In genomic region chr2:122162529-122162928, GRCm38 (mm10) we compare ENCODE assay signal across 37 mouse cellular contexts. TPM values are rescaled to one million over a fixed set of nuclear protein-coding genes. Genes with fewer than 3 reads are reported as not detected.
DNase-seq lines count a peak whose midpoint lies in the region; ATAC-seq and TF ChIP-seq lines count a peak whose summit lies in the region.
"Had no signal": no experiment of that assay in that cellular context is flagged by ENCODE, and none has a peak within 500 bp of the region (broad histone marks: within the 10 kb centered on the region; RNA-seq: fewer than 3 reads in every experiment).

No protein-coding gene starts in this region.

- peak; percentile 13 for DNase-seq in heart, embryonic 10.5 days (ENCODE audit: low spot score)
- no peak for DNase-seq in heart, adult 8-10 months (ENCODE audit: low spot score)
- DNase-seq in CH12.LX (ENCODE audit: extremely low read depth) (no peak), liver (no peak)
- no peak for DNase-seq in cerebellum, adult 11 months
- DNase-seq: adrenal gland, adult 8-10 months; adrenal gland, postnatal 25 days; cerebellum, adult 11-12 months; cerebellum, adult 8-10 months; cerebellum, postnatal 10 days; cerebellum, postnatal 36 days; embryo, embryonic 11 days; forebrain, postnatal 0 days; gastrocnemius, adult 2 months; gastrocnemius, postnatal 14 days; heart, postnatal 14 days; heart, postnatal 4 days; kidney, adult 18-20 months had no signal

- H3K4me1 ChIP-seq in heart, embryonic 10.5 days = peaks cover 19% of the 10 kb centered on the region
- H3K4me1 ChIP-seq in CH12.LX (ENCODE audit: control insufficient read depth in 1 of 2, insufficient read depth in 2 of 2) = peaks cover 11 to 69% of the 10 kb centered on the region in 2 experiments

- H3K4me3 ChIP-seq in heart, embryonic 10.5 days = no peak overlapping the region
- H3K4me3 ChIP-seq in CH12.LX (replicated peaks in 1 of 3; ENCODE audit: low read depth in 2 of 3, low read length in 2 of 3, poor library complexity in 1 of 3) = no peak overlapping the region
- H3K4me3 ChIP-seq: embryonic facial prominence, embryonic 10.5 days; embryonic facial prominence, embryonic 13.5 days; forebrain, embryonic 10.5 days; gastrocnemius, adult 2 months; heart, embryonic 13.5 days had no signal

- 79% methylated on average over 2 of the region's 2 CpGs for WGBS in heart, embryonic 10.5 days

- no peak overlapping the region for H3K27ac ChIP-seq in heart, embryonic 10.5 days
- peak overlapping the region; percentile 45; the same call in 1 of the 2 replicates for H3K27ac ChIP-seq in CH12.LX (ENCODE audit: insufficient read depth, low read depth)
- H3K27ac ChIP-seq: embryonic facial prominence, embryonic 10.5 days; embryonic facial prominence, embryonic 13.5 days; forebrain, embryonic 10.5 days; gastrocnemius, adult 2 months; hindbrain, embryonic 14.5 days; hindbrain, postnatal 0 days had no signal

- no peaks in the 10 kb centered on the region for H3K79me2 ChIP-seq in CH12.LX (replicated peaks; ENCODE audit: control insufficient read depth, extremely low read depth, insufficient read depth, poor library complexity, severe bottlenecking)

- peak overlapping the region; percentile 14; the same call in 1 of the 2 replicates for H3K4me2 ChIP-seq in CH12.LX (ENCODE audit: insufficient read depth, low read depth, poor library complexity, severe bottlenecking)
- H3K4me2 ChIP-seq: embryonic facial prominence, embryonic 13.5 days; heart, embryonic 13.5 days; hindbrain, embryonic 14.5 days had no signal

- TF ChIP-seq CTCF in CH12.LX (conservative IDR thresholded peaks at IDR 0.05 in 1 of 2, IDR thresholded peaks at IDR 0.05 in 1 of 2; ENCODE audit: low read depth in 2 of 2, low read length in 2 of 2) = no peak

- in situ Hi-C loops in CH12.LX (cut with MboI; ENCODE audit: low pct_ligation_motif_present, low pct_unique_long_range_greater_than_20kb, low sequenced_read_pairs) = loop anchor here (5.0 kb wide), 1 partner anchor 45 kb away; the partner anchor contains the start of gene Spg11

- 0 out of 2 replicates have a peak, but pooled peaks have one; percentile 19 for ATAC-seq in granulocyte monocyte progenitor cell, adult 5-6 weeks (replicated peaks; ENCODE audit: poor library complexity, severe bottlenecking)
- ATAC-seq: activated CD4-positive, CD25-positive, alpha-beta regulatory T cell, adult 4 months; CD4-positive, CD25-positive, alpha-beta regulatory T cell, adult 4 months; forebrain, embryonic 14.5 days; forebrain, postnatal 0 days; hindbrain, postnatal 0 days; inflammation-experienced regulatory T-cells, adult 6 months; intestine, embryonic 16.5 days had no signal

- H3K36me3 ChIP-seq in heart, embryonic 10.5 days = no peaks in the 10 kb centered on the region
- peaks cover 0 to 4% of the 10 kb centered on the region in 2 experiments for H3K36me3 ChIP-seq in CH12.LX (replicated peaks in 1 of 2; ENCODE audit: control insufficient read depth in 1 of 2, insufficient read depth in 1 of 2, low read length in 1 of 2)
- H3K36me3 ChIP-seq: embryonic facial prominence, embryonic 10.5 days; embryonic facial prominence, embryonic 13.5 days; forebrain, embryonic 10.5 days; heart, embryonic 13.5 days had no signal

- H3K9me3 ChIP-seq in heart, embryonic 10.5 days = no peaks in the 10 kb centered on the region
- H3K9me3 ChIP-seq in CH12.LX (replicated peaks; ENCODE audit: low read length) = no peaks in the 10 kb centered on the region
- H3K9me3 ChIP-seq: embryonic facial prominence, embryonic 10.5 days; embryonic facial prominence, embryonic 13.5 days; forebrain, embryonic 10.5 days; heart, embryonic 13.5 days had no signal

- TF ChIP-seq EP300 in CH12.LX (IDR thresholded peaks at IDR 0.05; ENCODE audit: low read length) = peak; percentile 21; the same call in 1 of the 2 replicates

- TF ChIP-seq RAD21 in CH12.LX (IDR thresholded peaks at IDR 0.05; ENCODE audit: low read depth, low read length) = no peak

- TF ChIP-seq POLR2A in CH12.LX (IDR thresholded peaks at IDR 0.05; ENCODE audit: low read depth, low read length) = no peak

- no peak overlapping the region for H3K9ac ChIP-seq in CH12.LX (ENCODE audit: insufficient read depth, low read depth)
- H3K9ac ChIP-seq: embryonic facial prominence, embryonic 13.5 days; forebrain, postnatal 0 days; heart, embryonic 13.5 days; hindbrain, embryonic 14.5 days had no signal

- dilution Hi-C loops in CH12.LX (cut with MboI; ENCODE audit: extremely low pct_ligation_motif_present, extremely low pct_unique_long_range_greater_than_20kb, low sequenced_read_pairs) = no loop called here

- no peaks in the 10 kb centered on the region for H3K27me3 ChIP-seq in heart, embryonic 10.5 days (ENCODE audit: insufficient read depth, poor library complexity, severe bottlenecking)
- H3K27me3 ChIP-seq in CH12.LX (replicated peaks) = no peaks in the 10 kb centered on the region
- H3K27me3 ChIP-seq: embryonic facial prominence, embryonic 13.5 days; heart, embryonic 13.5 days had no signal

TF ChIP-seq in CH12.LX, 34 proteins besides CTCF, POLR2A, EP300 and RAD21:
- TF ChIP-seq NELFE (IDR thresholded peaks at IDR 0.05; ENCODE audit: low read depth, low read length) (no peak), RCOR1 (conservative IDR thresholded peaks at IDR 0.05; ENCODE audit: low read depth, low read length) (0 out of 2 replicates have a peak, but pooled peaks have one; percentile 15), ZMIZ1 (IDR thresholded peaks at IDR 0.05; ENCODE audit: low read depth, low read length) (no peak), MAFK (IDR thresholded peaks at IDR 0.05; ENCODE audit: insufficient replicate concordance, low read length) (0 out of 2 replicates have a peak, but pooled peaks have one; percentile 37), USF1 (IDR thresholded peaks at IDR 0.05; ENCODE audit: low read depth, low read length) (no peak; the same call in 1 of the 2 replicates), SIN3A (IDR thresholded peaks at IDR 0.05; ENCODE audit: low read length) (0 out of 2 replicates have a peak, but pooled peaks have one; percentile 51), BHLHE40 (IDR thresholded peaks at IDR 0.05; ENCODE audit: low read depth, low read length) (peak; percentile 92), CHD1 (IDR thresholded peaks at IDR 0.05; ENCODE audit: low read depth, low read length) (no peak), MAX (IDR thresholded peaks at IDR 0.05; ENCODE audit: low read length) (no peak)

RNA-seq across cellular contexts. Expression of gene Trim69, which starts 2.0 kb away (rescaled TPM):
- polyA plus RNA-seq in heart, embryonic 10.5 days (2016; fragmentation: Nextera tagmentation; extraction: Ambion mirVana) = 0.11 TPM in 1 of 2 replicates, not detected in the other
- total RNA-seq in heart, adult 8-10 months (2022) = under 1 TPM in 1 of 4 experiments, not detected in 3; 0.22 TPM
- total RNA-seq in CH12.LX (2012; rRNA removed) (0.08 and 0.13 TPM in 2 replicates), CH12.LX (2014; rRNA removed) (0.24 and 0.26 TPM in 2 replicates)
- polyA plus RNA-seq in CH12.LX (2012; ENCODE audit: insufficient read length, low read depth) = 0.13 and 0.41 TPM in 2 replicates
- 0.56 TPM in 1 of 2 replicates, not detected in the other for total RNA-seq in granulocyte monocyte progenitor cell, adult 5-6 weeks (2014; fragmentation: Nextera tagmentation)
- total RNA-seq in granulocyte monocyte progenitor cell, adult 5-6 weeks (2017) = not detected in 2 replicates
- total RNA-seq: adrenal gland, adult 8-10 months; adrenal gland, postnatal 25 days; ES-E14; forebrain, postnatal 0 days; gastrocnemius, adult 2 months; gastrocnemius, postnatal 14 days; gastrocnemius, postnatal 4 days; heart, postnatal 14 days; heart, postnatal 4 days; hindbrain, postnatal 0 days had no signal
- polyA plus RNA-seq: cortical plate, adult 2 months; embryonic facial prominence, embryonic 10.5 days; embryonic facial prominence, embryonic 13.5 days; forebrain, embryonic 10.5 days; forebrain, embryonic 14.5 days; forebrain, postnatal 0 days; heart, embryonic 13.5 days; heart, embryonic 16.5 days; hindbrain, embryonic 11.5 days; hindbrain, embryonic 14.5 days; hindbrain, postnatal 0 days; intestine, embryonic 16.5 days had no signal

RNA-seq across cellular contexts. Expression of gene B2m, which starts 15.0 kb away (rescaled TPM):
- polyA plus RNA-seq in heart, embryonic 10.5 days (2016; fragmentation: Nextera tagmentation; extraction: Ambion mirVana) = 143 and 154 TPM in 2 replicates
- total RNA-seq in heart, adult 8-10 months (2022) = 100 to 1,000 TPM; 199 to 255 (median 220) TPM
- total RNA-seq in CH12.LX (2012; rRNA removed) (1,479 and 1,509 TPM in 2 replicates), CH12.LX (2014; rRNA removed) (1,782 and 1,954 TPM in 2 replicates)
- 1,919 and 2,234 TPM in 2 replicates for polyA plus RNA-seq in CH12.LX (2012; ENCODE audit: insufficient read length, low read depth)
- total RNA-seq in granulocyte monocyte progenitor cell, adult 5-6 weeks (2014; fragmentation: Nextera tagmentation) = 1,957 and 2,269 TPM in 2 replicates
- total RNA-seq in granulocyte monocyte progenitor cell, adult 5-6 weeks (2017) = 1,824 and 1,957 TPM in 2 replicates

RNA-seq across cellular contexts. Expression of gene Patl2, which starts 23.5 kb away (rescaled TPM):
- 0.05 TPM in 1 of 2 replicates, not detected in the other for polyA plus RNA-seq in heart, embryonic 10.5 days (2016; fragmentation: Nextera tagmentation; extraction: Ambion mirVana)
- not detected for total RNA-seq in heart, adult 8-10 months (2022)
- total RNA-seq in CH12.LX (2012; rRNA removed) (not detected in 2 replicates), CH12.LX (2014; rRNA removed) (not detected in 2 replicates)
- polyA plus RNA-seq in CH12.LX (2012; ENCODE audit: insufficient read length, low read depth) = not detected in 2 replicates
- total RNA-seq in granulocyte monocyte progenitor cell, adult 5-6 weeks (2014; fragmentation: Nextera tagmentation) = not detected in 2 replicates
- total RNA-seq in granulocyte monocyte progenitor cell, adult 5-6 weeks (2017) = not detected in 2 replicates
- total RNA-seq: adrenal gland, postnatal 25 days; forebrain, postnatal 0 days; gastrocnemius, adult 2 months; gastrocnemius, postnatal 14 days; gastrocnemius, postnatal 4 days; heart, postnatal 14 days; heart, postnatal 4 days; hindbrain, postnatal 0 days had no signal
- polyA plus RNA-seq: C2C12; embryonic facial prominence, embryonic 13.5 days; forebrain, embryonic 10.5 days; forebrain, embryonic 14.5 days; forebrain, postnatal 0 days; heart, embryonic 13.5 days; hindbrain, embryonic 14.5 days had no signal

RNA-seq across cellular contexts. Expression of gene Terb2, which starts 23.5 kb away (rescaled TPM):
- polyA plus RNA-seq in heart, embryonic 10.5 days (2016; fragmentation: Nextera tagmentation; extraction: Ambion mirVana) = not detected in 2 replicates
- total RNA-seq in heart, adult 8-10 months (2022) = not detected
- not detected in 2 replicates for total RNA-seq in CH12.LX (2012; rRNA removed)
- total RNA-seq in CH12.LX (2014; rRNA removed) = not detected in 2 replicates
- not detected in 2 replicates for polyA plus RNA-seq in CH12.LX (2012; ENCODE audit: insufficient read length, low read depth)
- not detected in 2 replicates for total RNA-seq in granulocyte monocyte progenitor cell, adult 5-6 weeks (2014; fragmentation: Nextera tagmentation)
- not detected in 2 replicates for total RNA-seq in granulocyte monocyte progenitor cell, adult 5-6 weeks (2017)
- total RNA-seq: adrenal gland, adult 8-10 months; adrenal gland, postnatal 25 days; forebrain, postnatal 0 days; gastrocnemius, adult 2 months; gastrocnemius, postnatal 14 days; gastrocnemius, postnatal 4 days; heart, postnatal 14 days; heart, postnatal 4 days; hindbrain, postnatal 0 days had no signal
- polyA plus RNA-seq: activated CD4-positive, CD25-positive, alpha-beta regulatory T cell, adult 4 months; C2C12; CD4-positive, CD25-positive, alpha-beta regulatory T cell, adult 4 months; cortical plate, adult 2 months; embryonic facial prominence, embryonic 10.5 days; embryonic facial prominence, embryonic 13.5 days; forebrain, embryonic 10.5 days; forebrain, embryonic 14.5 days; forebrain, postnatal 0 days; frontal cortex, adult 2 months; heart, embryonic 13.5 days; heart, embryonic 16.5 days; hindbrain, embryonic 11.5 days; hindbrain, embryonic 14.5 days; hindbrain, postnatal 0 days; inflammation-experienced regulatory T-cells, adult 6 months; intestine, embryonic 16.5 days had no signal

RNA-seq across cellular contexts. Expression of gene Spg11, which starts 44.3 kb away (rescaled TPM):
- polyA plus RNA-seq in heart, embryonic 10.5 days (2016; fragmentation: Nextera tagmentation; extraction: Ambion mirVana) = 8.2 and 8.8 TPM in 2 replicates
- total RNA-seq in heart, adult 8-10 months (2022) = 10 to 100 TPM; 10.8 to 11.7 (median 11.6) TPM
- total RNA-seq in CH12.LX (2012; rRNA removed) = 9.7 and 11.4 TPM in 2 replicates
- total RNA-seq in CH12.LX (2014; rRNA removed) = 6.0 and 7.5 TPM in 2 replicates
- 9.6 and 10.7 TPM in 2 replicates for polyA plus RNA-seq in CH12.LX (2012; ENCODE audit: insufficient read length, low read depth)
- 12.2 and 13.2 TPM in 2 replicates for total RNA-seq in granulocyte monocyte progenitor cell, adult 5-6 weeks (2014; fragmentation: Nextera tagmentation)
- 10.7 and 12.5 TPM in 2 replicates for total RNA-seq in granulocyte monocyte progenitor cell, adult 5-6 weeks (2017)

Comparison
In these comparisons a context has a peak if more than half of its experiments do, and no peak if none do; other contexts are left out.
1. RNA of gene B2m, which starts 15.0 kb away (total RNA-seq): 1,824 to 2,269 TPM in granulocyte monocyte progenitor cell, adult 5-6 weeks and 1,479 to 1,954 TPM in CH12.LX; 199 to 255 TPM in heart, adult 8-10 months; every median in the first group is over 4 times any median in the second.